Mouse (Mus musculus): ENCODE results near the gene Olfr826. TPM values are rescaled to one million over a fixed set of nuclear protein-coding genes. Genes with fewer than 3 reads are reported as not detected.
"Not testable (repeated sequence)": the region's sequence is repeated elsewhere in the genome, so short reads cannot be mapped to it uniquely, and the experiment has no call there.

Gene Olfr826
- not detected in 2 replicates for polyA plus RNA-seq (2015; fragmentation: Nextera tagmentation; extraction: Ambion mirVana)

- 64% methylated on average over 1 of the region's 1 CpGs for WGBS
- H3K27me3 ChIP-seq, result no peaks in the 10 kb centered on the region
- H3K4me2 ChIP-seq (replicated peaks), result no peak within 1 kb of the TSS
- no peak within 1 kb of the TSS for H3K9ac ChIP-seq
- H3K27ac ChIP-seq (replicated peaks), result no peak within 1 kb of the TSS
- H3K4me3 ChIP-seq (replicated peaks), result no peak within 1 kb of the TSS
- no peaks in the 10 kb centered on the region for H3K36me3 ChIP-seq
- H3K9me3 ChIP-seq (replicated peaks), result no peaks in the 10 kb centered on the region
- no peaks in the 10 kb centered on the region for H3K4me1 ChIP-seq
- ATAC-seq (ENCODE audit: insufficient number of reproducible peaks, low FRiP score, low TSS enrichment, low read depth), result no peak
These were observed at the start of gene Olfr826 for GRCm38 (mm10) chr10:130184086-130184485. Gene Olfr826 (minus strand): TSS chr10:130184186.

DNA sequence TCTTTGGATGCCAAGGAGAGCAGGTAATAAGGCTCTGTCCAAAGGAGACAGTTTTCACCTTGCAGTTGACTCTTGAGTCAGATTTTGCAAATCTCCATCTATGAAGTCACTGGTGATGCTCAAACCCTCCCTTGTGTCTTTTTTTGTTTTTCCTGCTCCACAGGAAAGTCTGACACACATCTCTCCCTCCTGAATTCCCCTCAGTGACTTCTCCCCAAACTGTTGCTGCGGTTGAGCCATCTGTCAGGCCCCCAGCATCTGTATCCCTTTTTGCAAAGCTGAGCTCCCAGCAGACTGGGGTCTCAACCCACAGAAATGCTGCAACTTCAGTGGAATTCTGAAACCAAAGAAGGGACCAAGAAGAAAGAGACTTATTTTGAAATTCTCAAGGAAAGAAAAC, 48.1 kb upstream of the Olfr826 start:
- WGBS, result 49% methylated on average over 1 of the region's 1 CpGs
- no peak overlapping the region for H3K9ac ChIP-seq

GRCm38 (mm10) chr10:130229584-130229983, 45.6 kb upstream of the Olfr826 start:
- H3K9me3 ChIP-seq (replicated peaks), result no peaks in the 10 kb centered on the region
- ATAC-seq (ENCODE audit: insufficient number of reproducible peaks, low FRiP score, low TSS enrichment, low read depth), result no peak

More for the DNA sequence above, 48.1 kb upstream of the Olfr826 start:
- Histone ChIP-seq H3K36me3 (no peaks in the 10 kb centered on the region), H3K27me3 (no peaks in the 10 kb centered on the region), H3K4me2 (replicated peaks) (no peak overlapping the region), H3K4me1 (no peaks in the 10 kb centered on the region), H3K4me3 (replicated peaks) (no peak overlapping the region), H3K27ac (replicated peaks) (no peak overlapping the region), H3K9me3 (replicated peaks) (no peaks in the 10 kb centered on the region)
- no peak for ATAC-seq (ENCODE audit: insufficient number of reproducible peaks, low FRiP score, low TSS enrichment, low read depth)

GRCm38 (mm10) chr10:130228246-130228645, 44.3 kb upstream of the Olfr826 start:
- Histone ChIP-seq H3K27ac (replicated peaks) (no peak overlapping the region), H3K9ac (no peak overlapping the region), H3K36me3 (no peaks in the 10 kb centered on the region), H3K9me3 (replicated peaks) (no peaks in the 10 kb centered on the region), H3K4me1 (no peaks in the 10 kb centered on the region), H3K4me3 (replicated peaks) (no peak overlapping the region), H3K4me2 (replicated peaks) (no peak overlapping the region), H3K27me3 (no peaks in the 10 kb centered on the region)
- WGBS, result 0% methylated on average over 1 of the region's 1 CpGs
- ATAC-seq (ENCODE audit: insufficient number of reproducible peaks, low FRiP score, low TSS enrichment, low read depth), result no peak

More at GRCm38 (mm10) chr10:130229584-130229983, 45.6 kb upstream of the Olfr826 start:
- H3K27ac ChIP-seq (replicated peaks), result no peak overlapping the region
- no peak overlapping the region for H3K4me3 ChIP-seq (replicated peaks)
- H3K4me2 ChIP-seq (replicated peaks), result no peak overlapping the region
- H3K4me1 ChIP-seq, result no peaks in the 10 kb centered on the region
- H3K36me3 ChIP-seq, result no peaks in the 10 kb centered on the region
- H3K27me3 ChIP-seq, result no peaks in the 10 kb centered on the region
- H3K9ac ChIP-seq, result no peak overlapping the region
- 78% methylated on average over 5 of the region's 5 CpGs for WGBS

DNA sequence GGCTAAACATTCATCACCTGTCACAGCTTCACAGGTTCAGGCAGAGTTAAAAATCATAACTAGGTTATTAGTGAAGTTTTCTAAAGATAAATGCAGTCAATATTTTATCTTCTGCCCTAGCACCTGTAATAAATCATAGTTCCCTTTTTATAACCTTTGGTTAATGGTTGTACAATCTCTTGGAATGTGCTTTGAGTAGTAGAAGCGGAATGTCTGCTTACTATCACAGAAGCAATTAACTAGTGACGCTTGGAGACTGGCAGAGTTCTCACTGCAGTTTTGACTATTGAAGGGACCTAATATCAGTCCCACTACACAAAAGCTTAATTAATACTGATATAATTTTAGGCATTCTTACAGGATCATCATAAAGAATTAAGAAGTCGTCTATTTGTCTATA, 41.0 kb upstream of the Olfr826 start:
- H3K27me3 ChIP-seq, result no peaks in the 10 kb centered on the region
- H3K4me1 ChIP-seq, result no peaks in the 10 kb centered on the region
- no peak overlapping the region for H3K9ac ChIP-seq
- no peak overlapping the region for H3K4me3 ChIP-seq (replicated peaks)
- no peak for ATAC-seq (ENCODE audit: insufficient number of reproducible peaks, low FRiP score, low TSS enrichment, low read depth)
- no peak overlapping the region for H3K27ac ChIP-seq (replicated peaks)
- no peaks in the 10 kb centered on the region for H3K9me3 ChIP-seq (replicated peaks)
- 78% methylated on average over 3 of the region's 3 CpGs for WGBS
- no peak overlapping the region for H3K4me2 ChIP-seq (replicated peaks)
- H3K36me3 ChIP-seq, result no peaks in the 10 kb centered on the region

- Histone ChIP-seq H3K27ac (replicated peaks) (no peak within 1 kb of the TSS), H3K4me1 (no peaks in the 10 kb centered on the region), H3K4me3 (replicated peaks) (no peak within 1 kb of the TSS), H3K9ac (no peak within 1 kb of the TSS), H3K27me3 (no peaks in the 10 kb centered on the region), H3K4me2 (replicated peaks) (no peak within 1 kb of the TSS), H3K36me3 (no peaks in the 10 kb centered on the region), H3K9me3 (replicated peaks) (no peaks in the 10 kb centered on the region)
- no peak for ATAC-seq (ENCODE audit: insufficient number of reproducible peaks, low FRiP score, low TSS enrichment, low read depth)
- WGBS, result 74% methylated on average over 1 of the region's 1 CpGs
These were observed 30.3 kb upstream of the Olfr826 start, which contains the start of gene Olfr827 for GRCm38 (mm10) chr10:130214303-130214702. Gene Olfr827 (minus strand): TSS chr10:130214403.

DNA sequence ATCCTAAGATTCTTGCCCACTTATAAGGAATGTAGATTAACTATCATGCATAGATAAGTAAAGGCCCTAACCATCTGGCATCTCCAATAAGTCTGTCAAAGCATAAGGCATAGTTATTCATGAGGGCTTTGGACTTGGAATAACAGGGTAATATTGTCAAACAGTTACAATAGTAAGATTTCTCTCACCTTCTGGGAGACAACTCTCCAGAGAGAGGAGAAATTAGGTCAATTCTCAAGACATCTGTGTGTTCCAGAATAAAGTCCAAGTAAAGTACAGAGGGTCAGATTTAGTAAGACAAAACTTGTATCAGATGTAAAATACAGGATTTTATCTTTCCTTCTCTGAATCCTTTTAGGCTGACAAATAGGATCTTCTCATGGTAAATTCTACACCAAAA, 17.3 kb downstream of the Olfr826 start, which contains the start of gene Olfr825:
Olfr825 (minus strand) TSS at position 101 of the 400 bp plus-strand sequence.
- no peak within 1 kb of the TSS for H3K27ac ChIP-seq (replicated peaks)
- H3K4me2 ChIP-seq (replicated peaks), result no peak within 1 kb of the TSS
- H3K36me3 ChIP-seq, result no peaks in the 10 kb centered on the region
- no peak within 1 kb of the TSS for H3K9ac ChIP-seq
- ATAC-seq (ENCODE audit: insufficient number of reproducible peaks, low FRiP score, low TSS enrichment, low read depth), result no peak
- H3K27me3 ChIP-seq, result no peaks in the 10 kb centered on the region
- H3K9me3 ChIP-seq (replicated peaks), result no peaks in the 10 kb centered on the region
- no peak within 1 kb of the TSS for H3K4me3 ChIP-seq (replicated peaks)
- H3K4me1 ChIP-seq, result no peaks in the 10 kb centered on the region

- no peaks in the 10 kb centered on the region for H3K4me1 ChIP-seq
- no peak overlapping the region for H3K27ac ChIP-seq (replicated peaks)
- no peaks in the 10 kb centered on the region for H3K36me3 ChIP-seq
- H3K9ac ChIP-seq, result no peak overlapping the region
- no peaks in the 10 kb centered on the region for H3K9me3 ChIP-seq (replicated peaks)
- ATAC-seq (ENCODE audit: insufficient number of reproducible peaks, low FRiP score, low TSS enrichment, low read depth), result no peak
- no peaks in the 10 kb centered on the region for H3K27me3 ChIP-seq
- H3K4me2 ChIP-seq (replicated peaks), result no peak overlapping the region
- no peak overlapping the region for H3K4me3 ChIP-seq (replicated peaks)
These were observed 18.8 kb downstream of the Olfr826 start for GRCm38 (mm10) chr10:130165196-130165595.

- 73% methylated on average over 5 of the region's 5 CpGs for WGBS
These were observed 39.9 kb downstream of the Olfr826 start for GRCm38 (mm10) chr10:130144121-130144520.

GRCm38 (mm10) chr10:130142481-130142880, 41.5 kb downstream of the Olfr826 start:
- ATAC-seq (ENCODE audit: insufficient number of reproducible peaks, low FRiP score, low TSS enrichment, low read depth); H3K4me3 ChIP-seq (replicated peaks): not testable (repeated sequence)

More at GRCm38 (mm10) chr10:130144121-130144520, 39.9 kb downstream of the Olfr826 start:
- Histone ChIP-seq H3K27me3 (no peaks in the 10 kb centered on the region), H3K9ac (no peak overlapping the region), H3K4me1 (no peaks in the 10 kb centered on the region), H3K27ac (replicated peaks) (no peak overlapping the region), H3K9me3 (replicated peaks) (no peaks in the 10 kb centered on the region), H3K36me3 (no peaks in the 10 kb centered on the region), H3K4me3 (replicated peaks) (no peak overlapping the region), H3K4me2 (replicated peaks) (no peak overlapping the region)
- ATAC-seq (ENCODE audit: insufficient number of reproducible peaks, low FRiP score, low TSS enrichment, low read depth), result no peak

DNA sequence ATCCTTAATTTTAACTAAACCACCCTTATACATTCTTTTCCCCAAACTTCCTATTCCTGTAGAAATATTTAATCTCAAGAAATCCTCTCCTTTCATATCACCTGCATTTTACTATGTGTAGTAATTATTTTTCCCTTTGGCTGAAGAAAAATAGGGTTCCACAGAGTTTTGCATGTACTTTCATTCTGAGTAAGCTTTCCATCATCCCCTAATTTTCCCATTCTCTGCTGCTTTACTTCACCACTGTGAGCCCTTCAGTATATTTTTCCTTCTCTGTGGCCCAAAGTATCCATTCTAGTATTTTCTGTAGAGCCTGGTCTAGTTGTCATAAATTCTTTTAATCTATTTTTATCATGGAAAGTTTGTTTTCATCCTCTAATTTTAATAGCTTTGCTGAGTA, 49.2 kb downstream of the Olfr826 start:
- Histone ChIP-seq H3K36me3 (no peaks in the 10 kb centered on the region), H3K9ac (no peak overlapping the region), H3K4me1 (no peaks in the 10 kb centered on the region), H3K4me2 (replicated peaks) (no peak overlapping the region), H3K27ac (replicated peaks) (no peak overlapping the region), H3K4me3 (replicated peaks) (no peak overlapping the region), H3K9me3 (replicated peaks) (no peaks in the 10 kb centered on the region), H3K27me3 (no peaks in the 10 kb centered on the region)
- ATAC-seq (ENCODE audit: insufficient number of reproducible peaks, low FRiP score, low TSS enrichment, low read depth), result no peak

More at GRCm38 (mm10) chr10:130142481-130142880, 41.5 kb downstream of the Olfr826 start:
- H3K27me3 ChIP-seq; H3K4me1 ChIP-seq; H3K36me3 ChIP-seq; H3K4me2 ChIP-seq (replicated peaks); H3K27ac ChIP-seq (replicated peaks); H3K9ac ChIP-seq; H3K9me3 ChIP-seq (replicated peaks): not testable (repeated sequence)
- WGBS, result 82% methylated on average over 5 of the region's 5 CpGs

GRCm38 (mm10) chr10:130129900-130130299, 54.1 kb downstream of the Olfr826 start, which contains the start of gene Olfr824:
Gene Olfr824 (minus strand): TSS chr10:130130000.
- not testable (repeated sequence) for H3K36me3 ChIP-seq; H3K9me3 ChIP-seq (replicated peaks); H3K4me2 ChIP-seq (replicated peaks); H3K27ac ChIP-seq (replicated peaks); H3K27me3 ChIP-seq; H3K9ac ChIP-seq; H3K4me1 ChIP-seq; ATAC-seq (ENCODE audit: insufficient number of reproducible peaks, low FRiP score, low TSS enrichment, low read depth); H3K4me3 ChIP-seq (replicated peaks)

Data from embryonic facial prominence, embryonic 15.5 days (tissue).